Mouse (Mus musculus): ENCODE measurements at regions not wholly inside any gene's neighbourhood (a gene's known extent, or its start where the extent isn't known, plus 50 kb on each side); places are given as distances from the start of the nearest gene placed in this dataset.

- no peaks in the 10 kb centered on the region for H3K9me3 ChIP-seq (ENCODE audit: control insufficient read depth, low read length)
- H3K27me3 ChIP-seq (ENCODE audit: control insufficient read depth, insufficient read depth, low read length), result no peaks in the 10 kb centered on the region
- H3K4me3 ChIP-seq (ENCODE audit: control insufficient read depth in 1 of 2, insufficient read depth in 1 of 2, low read depth in 1 of 2, low read length in 2 of 2), result no peak overlapping the region
- no peak overlapping the region for H3K9ac ChIP-seq (ENCODE audit: low read length)
- WGBS, result 29% methylated on average over 1 of the region's 1 CpGs
- H3K4me2 ChIP-seq (ENCODE audit: low read length), result no peak overlapping the region
- no peak for ATAC-seq (ENCODE audit: insufficient number of reproducible peaks, insufficient read depth, low FRiP score, low read depth)
- peaks cover 13 to 24% of the 10 kb centered on the region in 2 experiments for H3K4me1 ChIP-seq (ENCODE audit: control insufficient read depth in 2 of 2, insufficient read depth in 2 of 2, low read length in 2 of 2)
- no peaks in the 10 kb centered on the region for H3K36me3 ChIP-seq (ENCODE audit: control insufficient read depth, insufficient read depth, low read length)
- peak overlapping the region in 1 of 2 experiments; percentile 55; a peak in 1 of 4 replicates for H3K27ac ChIP-seq (replicated peaks in 1 of 2; ENCODE audit: control insufficient read depth in 1 of 2, insufficient read depth in 1 of 2, low read depth in 2 of 2, low read length in 2 of 2)
Observed at GRCm38 (mm10) chr13:102521427-102521826, 171.9 kb upstream of the Cd180 start.

- Histone ChIP-seq H3K4me1 (ENCODE audit: control insufficient read depth in 2 of 2, insufficient read depth in 2 of 2, low read length in 2 of 2) (peaks cover 15 to 24% of the 10 kb centered on the region in 2 experiments), H3K27me3 (ENCODE audit: control insufficient read depth, insufficient read depth, low read length) (no peaks in the 10 kb centered on the region), H3K4me3 (ENCODE audit: control insufficient read depth in 1 of 2, insufficient read depth in 1 of 2, low read depth in 1 of 2, low read length in 2 of 2) (no peak overlapping the region), H3K9me3 (ENCODE audit: control insufficient read depth, low read length) (no peaks in the 10 kb centered on the region), H3K9ac (ENCODE audit: low read length) (no peak overlapping the region), H3K4me2 (ENCODE audit: low read length) (no peak overlapping the region), H3K27ac (replicated peaks in 1 of 2; ENCODE audit: control insufficient read depth in 1 of 2, insufficient read depth in 1 of 2, low read depth in 2 of 2, low read length in 2 of 2) (no peak overlapping the region; a peak in 1 of 4 replicates), H3K36me3 (ENCODE audit: control insufficient read depth, insufficient read depth, low read length) (no peaks in the 10 kb centered on the region)
- WGBS, result 82% methylated on average over 1 of the region's 1 CpGs
- ATAC-seq (ENCODE audit: insufficient number of reproducible peaks, insufficient read depth, low FRiP score, low read depth), result no peak
Observed at GRCm38 (mm10) chr13:102522080-102522479, 171.3 kb upstream of the Cd180 start.

- WGBS, result 59% methylated on average over 11 of the region's 11 CpGs
- Histone ChIP-seq H3K36me3 (ENCODE audit: control insufficient read depth, insufficient read depth, low read length) (no peaks in the 10 kb centered on the region), H3K4me3 (ENCODE audit: control insufficient read depth in 1 of 2, insufficient read depth in 1 of 2, low read depth in 1 of 2, low read length in 2 of 2) (no peak overlapping the region), H3K9me3 (ENCODE audit: control insufficient read depth, low read length) (no peaks in the 10 kb centered on the region), H3K4me2 (ENCODE audit: low read length) (no peak overlapping the region), H3K4me1 (ENCODE audit: control insufficient read depth in 2 of 2, insufficient read depth in 2 of 2, low read length in 2 of 2) (peaks cover 6 to 12% of the 10 kb centered on the region in 2 experiments), H3K27ac (replicated peaks in 1 of 2; ENCODE audit: control insufficient read depth in 1 of 2, insufficient read depth in 1 of 2, low read depth in 2 of 2, low read length in 2 of 2) (no peak overlapping the region), H3K27me3 (ENCODE audit: control insufficient read depth, insufficient read depth, low read length) (no peaks in the 10 kb centered on the region), H3K9ac (ENCODE audit: low read length) (no peak overlapping the region)
- no peak for ATAC-seq (ENCODE audit: insufficient number of reproducible peaks, insufficient read depth, low FRiP score, low read depth)
Observed at GRCm38 (mm10) chr13:102526621-102527140, 166.7 kb upstream of the Cd180 start.

- H3K4me2 ChIP-seq (ENCODE audit: low read length), result no peak overlapping the region
- 43% methylated on average over 4 of the region's 4 CpGs for WGBS
- H3K27me3 ChIP-seq (ENCODE audit: control insufficient read depth, insufficient read depth, low read length), result no peaks in the 10 kb centered on the region
- no peak overlapping the region for H3K9ac ChIP-seq (ENCODE audit: low read length)
- H3K9me3 ChIP-seq (ENCODE audit: control insufficient read depth, low read length), result no peaks in the 10 kb centered on the region
- peaks cover 3% of the 10 kb centered on the region in 2 experiments; a peak in 2 of 4 replicates for H3K4me1 ChIP-seq (ENCODE audit: control insufficient read depth in 2 of 2, insufficient read depth in 2 of 2, low read length in 2 of 2)
- ATAC-seq (ENCODE audit: insufficient number of reproducible peaks, insufficient read depth, low FRiP score, low read depth), result no peak
- H3K27ac ChIP-seq (replicated peaks in 1 of 2; ENCODE audit: control insufficient read depth in 1 of 2, insufficient read depth in 1 of 2, low read depth in 2 of 2, low read length in 2 of 2), result no peak overlapping the region
- no peaks in the 10 kb centered on the region for H3K36me3 ChIP-seq (ENCODE audit: control insufficient read depth, insufficient read depth, low read length)
- no peak overlapping the region for H3K4me3 ChIP-seq (ENCODE audit: control insufficient read depth in 1 of 2, insufficient read depth in 1 of 2, low read depth in 1 of 2, low read length in 2 of 2)
Observed at GRCm38 (mm10) chr13:102533784-102534183, 159.6 kb upstream of the Cd180 start.

- Histone ChIP-seq H3K36me3 (ENCODE audit: control insufficient read depth, insufficient read depth, low read length) (no peaks in the 10 kb centered on the region), H3K4me1 (ENCODE audit: control insufficient read depth in 2 of 2, insufficient read depth in 2 of 2, low read length in 2 of 2) (peaks cover 3% of the 10 kb centered on the region in 2 experiments; a peak in 2 of 4 replicates), H3K27me3 (ENCODE audit: control insufficient read depth, insufficient read depth, low read length) (no peaks in the 10 kb centered on the region), H3K4me2 (ENCODE audit: low read length) (peak overlapping the region; percentile 54), H3K9ac (ENCODE audit: low read length) (0 out of 2 replicates have a peak overlapping the region, but pooled peaks have one; percentile 10), H3K4me3 (ENCODE audit: control insufficient read depth in 1 of 2, insufficient read depth in 1 of 2, low read depth in 1 of 2, low read length in 2 of 2) (no peak overlapping the region), H3K27ac (replicated peaks in 1 of 2; ENCODE audit: control insufficient read depth in 1 of 2, insufficient read depth in 1 of 2, low read depth in 2 of 2, low read length in 2 of 2) (no peak overlapping the region), H3K9me3 (ENCODE audit: control insufficient read depth, low read length) (no peaks in the 10 kb centered on the region)
- 50% methylated on average over 19 of the region's 19 CpGs for WGBS
- no peak for ATAC-seq (ENCODE audit: insufficient number of reproducible peaks, insufficient read depth, low FRiP score, low read depth)
Observed at GRCm38 (mm10) chr13:102537424-102538242, 155.7 kb upstream of the Cd180 start.

- H3K36me3 ChIP-seq (ENCODE audit: control insufficient read depth, insufficient read depth, low read length), result no peaks in the 10 kb centered on the region
- H3K9me3 ChIP-seq (ENCODE audit: control insufficient read depth, low read length), result no peaks in the 10 kb centered on the region
- WGBS, result 79% methylated on average over 4 of the region's 4 CpGs
Observed at GRCm38 (mm10) chr13:102540436-102540835, 152.9 kb upstream of the Cd180 start.

GRCm38 (mm10) chr13:102544359-102545165, 148.8 kb upstream of the Cd180 start:
- Histone ChIP-seq H3K4me3 (ENCODE audit: control insufficient read depth in 1 of 2, insufficient read depth in 1 of 2, low read depth in 1 of 2, low read length in 2 of 2) (no peak overlapping the region), H3K36me3 (ENCODE audit: control insufficient read depth, insufficient read depth, low read length) (no peaks in the 10 kb centered on the region), H3K9ac (ENCODE audit: low read length) (no peak overlapping the region), H3K4me1 (ENCODE audit: control insufficient read depth in 2 of 2, insufficient read depth in 2 of 2, low read length in 2 of 2) (peaks cover 0 to 10% of the 10 kb centered on the region in 2 experiments; a peak in 1 of 4 replicates), H3K27me3 (ENCODE audit: control insufficient read depth, insufficient read depth, low read length) (no peaks in the 10 kb centered on the region), H3K9me3 (ENCODE audit: control insufficient read depth, low read length) (no peaks in the 10 kb centered on the region), H3K4me2 (ENCODE audit: low read length) (no peak overlapping the region), H3K27ac (replicated peaks in 1 of 2; ENCODE audit: control insufficient read depth in 1 of 2, insufficient read depth in 1 of 2, low read depth in 2 of 2, low read length in 2 of 2) (no peak overlapping the region)
- WGBS, result 78% methylated on average over 5 of the region's 5 CpGs
- ATAC-seq (ENCODE audit: insufficient number of reproducible peaks, insufficient read depth, low FRiP score, low read depth), result no peak

More at GRCm38 (mm10) chr13:102540436-102540835, 152.9 kb upstream of the Cd180 start:
- Histone ChIP-seq H3K4me2 (ENCODE audit: low read length) (no peak overlapping the region), H3K27ac (replicated peaks in 1 of 2; ENCODE audit: control insufficient read depth in 1 of 2, insufficient read depth in 1 of 2, low read depth in 2 of 2, low read length in 2 of 2) (no peak overlapping the region), H3K4me1 (ENCODE audit: control insufficient read depth in 2 of 2, insufficient read depth in 2 of 2, low read length in 2 of 2) (peaks cover 3% of the 10 kb centered on the region in 2 experiments; a peak in 3 of 4 replicates), H3K27me3 (ENCODE audit: control insufficient read depth, insufficient read depth, low read length) (no peaks in the 10 kb centered on the region), H3K9ac (ENCODE audit: low read length) (no peak overlapping the region), H3K4me3 (ENCODE audit: control insufficient read depth in 1 of 2, insufficient read depth in 1 of 2, low read depth in 1 of 2, low read length in 2 of 2) (no peak overlapping the region)
- ATAC-seq (ENCODE audit: insufficient number of reproducible peaks, insufficient read depth, low FRiP score, low read depth), result no peak
